Mouse (Mus musculus) small intestine, adult 2 months (tissue): Measurements from ENCODE around the gene Rxra.

Source experiments
- CTCF ChIP-seq: fragments of 200-500 bp; IDR thresholded peaks from 2 replicates; pipeline ENCODE4 v1.5.1; 2012; ENCODE audit warnings: low read depth, mild to moderate bottlenecking, control low read depth, inconsistent platforms, low read length, moderate library complexity, mixed read lengths; ENCODE audit not compliant: insufficient replicate concordance, insufficient read length; ENCODE audit errors: extremely low read depth
- POLR2A ChIP-seq: fragments of 200-500 bp; IDR thresholded peaks from 2 replicates; pipeline ENCODE4 v1.6.1; 2012; ENCODE audit warnings: low read depth, mild to moderate bottlenecking, control low read depth, inconsistent platforms, low read length, moderate library complexity

- TF ChIP-seq POLR2A, result no peak
- no peak for TF ChIP-seq CTCF
Measured at GRCm38 (mm10) chr2:27734328-27734727, 58.1 kb downstream of the Rxra start.
